Comparison of ENCODE assay signal across 38 mouse cellular contexts in the genomic region with DNA sequence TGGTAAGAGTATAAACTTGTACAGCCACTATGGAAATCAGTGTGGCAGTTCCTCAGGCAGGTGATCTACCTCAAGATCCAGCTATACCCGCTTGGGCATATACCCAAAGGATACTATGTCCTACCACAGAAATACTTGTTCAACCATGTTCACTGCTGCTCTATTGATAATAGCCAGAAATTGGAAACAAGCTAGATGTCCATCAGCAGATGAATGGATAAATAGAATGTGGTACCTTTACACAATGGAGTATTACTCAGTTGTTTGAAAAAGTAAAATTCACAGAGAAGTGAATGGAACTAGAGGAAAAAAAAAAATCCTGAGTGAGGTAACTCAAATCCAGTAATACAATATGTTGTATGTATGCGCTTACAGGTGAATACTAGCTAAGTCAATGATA. TPM values are rescaled to one million over a fixed set of nuclear protein-coding genes. Genes with fewer than 3 reads are reported as not detected.
"Had no signal": no experiment of that assay in that cellular context is flagged by ENCODE, and none has a peak within 500 bp of the region (broad histone marks: within the 10 kb centered on the region; RNA-seq: fewer than 3 reads in every experiment).

No protein-coding gene starts in this region.

- DNase-seq: cerebellum, adult 9-11 months; cerebellum, postnatal 10 days; cerebellum, postnatal 14 days; cerebellum, postnatal 25 days; cerebellum, postnatal 36 days; embryo, embryonic 11 days; forebrain, postnatal 0 days; gastrocnemius, adult 2 months; gastrocnemius, postnatal 10 days; gastrocnemius, postnatal 14 days; gastrocnemius, postnatal 25 days; gastrocnemius, postnatal 36 days; heart, adult 11 months; heart, adult 18-20 months; heart, adult 2 months had no signal

- H3K4me1 ChIP-seq: embryonic facial prominence, embryonic 10.5 days; embryonic facial prominence, embryonic 12.5 days; embryonic facial prominence, embryonic 13.5 days; embryonic facial prominence, embryonic 15.5 days; forebrain, embryonic 10.5 days; forebrain, embryonic 13.5 days; forebrain, embryonic 15.5 days; heart, embryonic 10.5 days had no signal

- H3K36me3 ChIP-seq: embryonic facial prominence, embryonic 10.5 days; embryonic facial prominence, embryonic 12.5 days; embryonic facial prominence, embryonic 13.5 days; embryonic facial prominence, embryonic 15.5 days; forebrain, embryonic 10.5 days; forebrain, embryonic 15.5 days; heart, embryonic 10.5 days had no signal

- H3K4me3 ChIP-seq: embryonic facial prominence, embryonic 10.5 days; embryonic facial prominence, embryonic 12.5 days; embryonic facial prominence, embryonic 13.5 days; embryonic facial prominence, embryonic 15.5 days; erythroblast, embryonic 14.5 days; forebrain, embryonic 10.5 days; forebrain, embryonic 13.5 days; forebrain, embryonic 15.5 days; gastrocnemius, adult 2 months; heart, adult 2 months; heart, embryonic 10.5 days had no signal

- H3K4me2 ChIP-seq: embryonic facial prominence, embryonic 12.5 days; embryonic facial prominence, embryonic 13.5 days; embryonic facial prominence, embryonic 15.5 days; forebrain, embryonic 13.5 days; forebrain, embryonic 15.5 days had no signal

- H3K27me3 ChIP-seq: embryonic facial prominence, embryonic 12.5 days; embryonic facial prominence, embryonic 13.5 days; embryonic facial prominence, embryonic 15.5 days; forebrain, embryonic 13.5 days; forebrain, embryonic 15.5 days had no signal

- H3K9me3 ChIP-seq: embryonic facial prominence, embryonic 10.5 days; embryonic facial prominence, embryonic 12.5 days; embryonic facial prominence, embryonic 13.5 days; embryonic facial prominence, embryonic 15.5 days; forebrain, embryonic 10.5 days; forebrain, embryonic 13.5 days; forebrain, embryonic 15.5 days; heart, embryonic 10.5 days had no signal

- H3K27ac ChIP-seq: embryonic facial prominence, embryonic 10.5 days; embryonic facial prominence, embryonic 12.5 days; embryonic facial prominence, embryonic 13.5 days; embryonic facial prominence, embryonic 15.5 days; forebrain, embryonic 10.5 days; forebrain, embryonic 13.5 days; forebrain, embryonic 15.5 days; gastrocnemius, adult 2 months; heart, adult 2 months; heart, embryonic 10.5 days had no signal

- H3K9ac ChIP-seq: embryonic facial prominence, embryonic 12.5 days; embryonic facial prominence, embryonic 13.5 days; embryonic facial prominence, embryonic 15.5 days; forebrain, embryonic 13.5 days; forebrain, embryonic 15.5 days; forebrain, postnatal 0 days had no signal

- ATAC-seq: forebrain, embryonic 13.5 days; forebrain, embryonic 14.5 days; forebrain, embryonic 15.5 days; forebrain, embryonic 16.5 days; forebrain, postnatal 0 days had no signal

RNA-seq across cellular contexts. Expression of a gene that starts 34.6 kb away (rescaled TPM):
- total RNA-seq: common myeloid progenitor, adult 5-6 weeks; forebrain, postnatal 0 days; gastrocnemius, adult 18-20 months; gastrocnemius, adult 2 months; gastrocnemius, adult 8-10 months; gastrocnemius, postnatal 10 days; gastrocnemius, postnatal 14 days; gastrocnemius, postnatal 25 days; gastrocnemius, postnatal 36 days; gastrocnemius, postnatal 4 days; granulocyte monocyte progenitor cell, adult 5-6 weeks; heart, adult 18-20 months; heart, adult 2 months; heart, adult 8-10 months had no signal
- polyA plus RNA-seq: cortical plate, adult 2 months; embryonic facial prominence, embryonic 10.5 days; embryonic facial prominence, embryonic 11.5 days; embryonic facial prominence, embryonic 12.5 days; embryonic facial prominence, embryonic 13.5 days; embryonic facial prominence, embryonic 14.5 days; embryonic facial prominence, embryonic 15.5 days; erythroblast, embryonic 14.5 days; forebrain, embryonic 10.5 days; forebrain, embryonic 11.5 days; forebrain, embryonic 13.5 days; forebrain, embryonic 14.5 days; forebrain, embryonic 15.5 days; forebrain, embryonic 16.5 days; forebrain, postnatal 0 days; frontal cortex, adult 2 months; gonadal fat pad, adult 2 months; heart, adult 2 months; heart, embryonic 10.5 days had no signal
